Mouse (Mus musculus): ENCODE data around the gene Cts7. TPM values are rescaled to one million over a fixed set of nuclear protein-coding genes. Genes with fewer than 3 reads are reported as not detected.

Gene Cts7
- not detected for total RNA-seq (2023)

GRCm38 (mm10) chr13:61358097-61358496, at the start of gene Cts7:
Cts7 (minus strand) TSS chr13:61358197.

Other genes starting within 250 kb of the Cts7 start
- not detected for gene Ctsr, start 193.9 kb downstream of the Cts7 start, total RNA-seq (2023)
- not detected for gene Cts6, start 154.8 kb downstream of the Cts7 start, total RNA-seq (2023)
- not detected for gene Cts8, start 102.8 kb downstream of the Cts7 start, total RNA-seq (2023)
- gene Gm49398, start 69.4 kb downstream of the Cts7 start, total RNA-seq (2023), result not detected
- not detected for gene Ctsm, start 183.6 kb upstream of the Cts7 start, total RNA-seq (2023)
- gene Gm49352, start 210.0 kb upstream of the Cts7 start, total RNA-seq (2023), result not detected
- not detected for gene Cts3, start 211.9 kb upstream of the Cts7 start, total RNA-seq (2023)

Measured in B cell, adult 67 days (primary cell).